16 mouse cellular contexts compared by ENCODE assay signal in the genomic region with DNA sequence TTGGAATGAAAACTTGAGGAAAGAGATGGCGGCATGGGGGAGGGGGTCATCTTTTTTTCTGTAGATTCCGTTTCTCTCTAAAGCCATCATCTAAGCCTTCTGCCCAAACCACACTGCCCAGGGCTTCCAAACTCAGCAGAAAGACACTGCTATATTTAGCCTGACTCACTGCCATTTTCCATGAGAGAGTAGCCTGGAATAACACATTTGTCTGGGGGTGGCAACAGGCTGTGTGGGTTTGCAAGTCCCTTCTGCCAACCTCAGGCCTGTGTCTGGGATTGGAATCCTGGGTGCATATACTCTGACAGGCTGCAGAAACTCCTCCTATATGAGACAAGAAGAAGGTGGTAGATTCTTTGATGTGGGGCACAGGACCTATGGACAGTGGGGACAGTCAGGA. TPM values are rescaled to one million over a fixed set of nuclear protein-coding genes. Genes with fewer than 3 reads are reported as not detected.
DNase-seq lines count a peak whose midpoint lies in the region; ATAC-seq lines count a peak whose summit lies in the region.
"Had no signal": no experiment of that assay in that cellular context is flagged by ENCODE, and none has a peak within 500 bp of the region (broad histone marks: within the 10 kb centered on the region; RNA-seq: fewer than 3 reads in every experiment).

No protein-coding gene starts in this region.

- ATAC-seq in inflammation-experienced regulatory T-cells, adult 6 months, result no peak
- ATAC-seq: hindbrain, embryonic 16.5 days had no signal

- DNase-seq in heart, adult 11 months, result peak; percentile 91
- no peak for DNase-seq in heart, postnatal 25 days (ENCODE audit: low spot score)
- DNase-seq in right cerebral cortex, adult 2 months (ENCODE audit: low spot score in 2 of 2), result peak; percentile 39 to 48
- no peak for DNase-seq in right cerebral cortex, postnatal 14 days
- DNase-seq in layer of hippocampus, postnatal 14 days (ENCODE audit: low spot score in 2 of 2), result peak; percentile 29 to 63
- DNase-seq in liver, result no peak
- DNase-seq in yolk sac, embryonic 10.5 days (ENCODE audit: low spot score), result no peak
- DNase-seq: adrenal gland, postnatal 25 days; kidney, adult 2 months; lung, adult 18-20 months; midbrain, embryonic 14.5 days; thymus, adult 18-20 months had no signal

- intact Hi-C loops in heart, postnatal 25 days (cut with DNase I), result no loop called here

RNA-seq across cellular contexts. Expression of a gene that starts 43.7 kb away (rescaled TPM):
- total RNA-seq in heart, postnatal 25 days (2021), result under 1 TPM; 0.31 to 0.39 TPM
- total RNA-seq in layer of hippocampus, postnatal 14 days (2021), result under 1 TPM; 0.36 to 0.44 TPM
- under 1 TPM in 2 of 3 experiments, not detected in 1; 0.16 to 0.21 TPM for polyA plus RNA-seq in inflammation-experienced regulatory T-cells, adult 6 months (2017; shearing (Covaris generic))
- total RNA-seq: MEL had no signal
- polyA plus RNA-seq: macrophage had no signal

Comparison
In these comparisons a context has a peak if more than half of its experiments do, and no peak if none do; other contexts are left out.
1. DNase-seq: peak in heart, adult 11 months (single experiment), right cerebral cortex, adult 2 months (2 of 2) and layer of hippocampus, postnatal 14 days (2 of 2); none in heart, postnatal 25 days (single experiment), right cerebral cortex, postnatal 14 days (single experiment), liver (single experiment) and yolk sac, embryonic 10.5 days (single experiment).